Mouse (Mus musculus) gastrocnemius, adult 2 months (tissue): ENCODE measurements around the gene Ets1. TPM values are rescaled to one million over a fixed set of nuclear protein-coding genes. Genes with fewer than 3 reads are reported as not detected.

Experiments used
- DNase-seq: peaks from one replicate; pipeline ENCODE4 v3.0.0; 2022
- H3K27ac ChIP-seq: fragments of 200-600 bp; 2 replicates; pipeline ENCODE4 v1.8.1; 2022; ENCODE audit warnings: mild to moderate bottlenecking
- H3K4me3 ChIP-seq: fragments of 200-600 bp; 2 replicates; pipeline ENCODE4 v1.8.1; 2022; ENCODE audit warnings: mild to moderate bottlenecking, moderate library complexity
- CTCF ChIP-seq: fragments of 200-600 bp; IDR thresholded peaks from 2 replicates; pipeline ENCODE4 v1.8.1; 2022; ENCODE audit warnings: antibody characterized with exemption, mild to moderate bottlenecking, moderate library complexity
- intact Hi-C: fragments of 180-260 bp; cut with DNase I; formaldehyde crosslinking; loops from one replicate; pipeline ENCODE4 v1.15.1; 2025
- total RNA-seq, 2 experiments: library from RNA; stranded (reverse); gene quantifications; 2 replicates each; pipeline ENCODE4 v1.2.3; 2021

Ets1 gene
- total RNA-seq, 2 experiments from 2014 or later = 11.6 to 11.7 TPM

GRCm38 (mm10) chr9:32620446-32620845 lies 15.6 kb upstream of the Ets1 start:
- intact Hi-C loops = no loop called here

GRCm38 (mm10) chr9:32629385-32629981 lies 6.5 kb upstream of the Ets1 start:
- intact Hi-C loops = no loop called here
- no peak for DNase-seq
- TF ChIP-seq CTCF = no peak
- H3K4me3 ChIP-seq = no peak overlapping the region
- no peak overlapping the region for H3K27ac ChIP-seq

More at GRCm38 (mm10) chr9:32620446-32620845, 15.6 kb upstream of the Ets1 start:
- DNase-seq = no peak
- no peak overlapping the region for H3K4me3 ChIP-seq
- TF ChIP-seq CTCF = no peak
- H3K27ac ChIP-seq = no peak overlapping the region

- DNase-seq = no peak
- no peak for TF ChIP-seq CTCF
- intact Hi-C loops = no loop called here
- Histone ChIP-seq H3K27ac (no peak overlapping the region), H3K4me3 (no peak overlapping the region)
Observed at GRCm38 (mm10) chr9:32631341-32631740, 4.7 kb upstream of the Ets1 start.

- no peak for DNase-seq
- intact Hi-C loops = no loop called here
- no peak overlapping the region for H3K27ac ChIP-seq
- H3K4me3 ChIP-seq = no peak overlapping the region
- no peak for TF ChIP-seq CTCF
Observed at GRCm38 (mm10) chr9:32632237-32632636, 3.8 kb upstream of the Ets1 start.

GRCm38 (mm10) chr9:32644981-32645380 lies 9.0 kb downstream of the Ets1 start:
- TF ChIP-seq CTCF = no peak
- Histone ChIP-seq H3K4me3 (no peak overlapping the region), H3K27ac (peak overlapping the region; percentile 84; the same call in 1 of the 2 replicates)
- no peak for DNase-seq
- intact Hi-C loops = no loop called here

DNA sequence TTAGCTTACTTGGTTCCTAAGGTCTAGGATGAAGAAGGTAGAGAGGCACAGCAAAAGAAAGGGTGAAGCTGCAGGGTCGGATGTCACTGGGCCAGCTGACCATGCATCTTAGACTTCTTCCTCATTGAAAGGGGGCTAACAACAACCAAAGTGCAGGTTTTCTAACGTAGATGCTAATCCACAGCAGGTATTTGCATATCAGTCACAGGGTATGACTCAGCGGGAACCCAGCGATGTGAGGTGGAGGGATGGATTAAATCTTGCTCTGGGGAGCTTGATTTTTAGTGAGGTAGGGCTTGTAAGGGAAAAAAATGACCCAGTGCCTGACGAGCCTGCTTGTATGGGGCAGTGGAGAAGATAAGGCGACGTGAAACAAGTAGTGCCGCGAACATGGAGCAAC lies 9.5 kb downstream of the Ets1 start:
- no peak for DNase-seq
- TF ChIP-seq CTCF = no peak
- intact Hi-C loops = no loop called here
- H3K4me3 ChIP-seq = peak overlapping the region; percentile 62
- H3K27ac ChIP-seq = peak overlapping the region; percentile 84

DNA sequence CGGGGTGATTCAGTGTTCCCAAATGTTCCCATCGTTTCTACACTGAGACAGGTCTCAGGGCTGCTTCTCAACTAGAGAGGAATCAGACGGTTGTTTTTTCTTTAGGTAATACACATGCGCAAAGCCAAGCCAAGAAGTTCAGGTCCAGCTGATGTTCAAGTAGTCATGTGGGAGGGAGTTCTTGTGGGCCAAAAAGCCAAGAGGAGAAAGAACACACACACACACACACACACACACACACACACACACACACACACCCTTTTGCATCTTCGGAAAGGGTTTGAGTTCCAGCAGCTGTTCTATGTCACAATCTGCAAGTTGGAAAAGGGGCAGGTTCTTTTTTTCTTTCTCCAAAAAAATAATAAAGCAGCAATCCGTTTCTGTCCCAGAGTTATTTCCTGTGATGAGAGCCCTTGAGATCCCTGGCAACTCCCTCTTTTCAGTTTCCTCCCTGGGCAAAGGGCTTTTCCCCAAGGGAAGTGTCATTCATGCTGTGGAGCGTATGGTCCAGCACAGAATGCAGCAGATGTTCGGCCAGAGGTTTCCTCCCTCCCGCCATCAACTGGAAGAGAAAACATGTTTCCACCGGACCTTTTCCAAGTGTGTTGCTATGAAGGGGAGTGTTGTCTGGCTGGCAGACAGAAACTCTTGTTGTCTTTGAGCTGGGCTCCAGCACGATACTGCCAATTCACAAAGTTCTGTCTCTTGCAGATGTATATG lies 10.7 kb downstream of the Ets1 start:
- no peak for TF ChIP-seq CTCF
- Histone ChIP-seq H3K27ac (peak overlapping the region; percentile 84), H3K4me3 (peak overlapping the region; percentile 62)
- peak; percentile 57 for DNase-seq
- intact Hi-C loops = no loop called here

- intact Hi-C loops = no loop called here
- Histone ChIP-seq H3K27ac (peak overlapping the region; percentile 68), H3K4me3 (no peak overlapping the region)
- no peak for DNase-seq
- no peak for TF ChIP-seq CTCF
Observed at GRCm38 (mm10) chr9:32647506-32648250, 11.7 kb downstream of the Ets1 start.

DNA sequence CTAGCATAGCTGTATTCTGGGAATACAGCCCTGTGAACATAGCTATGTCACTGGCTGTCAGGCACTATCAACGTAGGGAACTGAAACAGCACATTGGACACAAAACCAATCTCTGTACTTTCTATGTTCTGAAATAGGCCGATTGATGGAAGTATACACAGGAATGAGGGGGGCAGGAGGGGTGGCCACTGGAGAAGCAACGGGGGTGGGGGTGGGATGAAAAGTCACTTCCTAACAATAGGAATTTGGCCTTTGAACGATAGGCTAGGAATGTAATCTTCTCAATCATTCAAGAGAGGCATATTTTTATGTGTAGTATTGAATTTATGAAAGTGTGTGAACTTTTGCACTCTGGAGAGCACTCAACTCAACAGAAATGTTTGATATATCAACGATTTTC lies 12.3 kb downstream of the Ets1 start:
- peak overlapping the region; percentile 68; the same call in 1 of the 2 replicates for H3K27ac ChIP-seq
- no peak for TF ChIP-seq CTCF

GRCm38 (mm10) chr9:32650738-32651137 lies 14.7 kb downstream of the Ets1 start:
- no peak overlapping the region for H3K27ac ChIP-seq
- intact Hi-C loops = no loop called here

More for the DNA sequence above, 12.3 kb downstream of the Ets1 start:
- DNase-seq = no peak
- no peak overlapping the region for H3K4me3 ChIP-seq
- intact Hi-C loops = no loop called here

DNA sequence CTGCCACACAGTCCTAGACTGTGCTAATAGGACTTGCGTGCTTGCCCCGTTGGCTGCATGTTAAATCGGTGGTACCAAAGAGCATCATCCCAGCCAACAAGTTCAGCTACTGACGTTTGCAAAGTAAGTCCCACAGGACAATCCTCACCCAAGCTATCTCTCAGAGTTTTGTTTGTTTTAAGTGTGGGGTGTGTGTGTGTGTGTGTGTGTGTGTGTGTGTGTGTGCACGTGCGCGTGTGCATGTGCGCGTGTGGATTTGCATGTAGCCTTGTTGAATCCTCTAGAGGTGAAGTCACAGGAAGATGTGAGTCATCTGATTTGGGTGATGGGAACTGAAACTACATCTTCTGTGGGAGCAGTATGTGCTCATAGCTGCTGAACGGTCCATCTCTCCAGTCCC lies 16.1 kb downstream of the Ets1 start:
- H3K27ac ChIP-seq = no peak overlapping the region
- no peak for DNase-seq

More at GRCm38 (mm10) chr9:32650738-32651137, 14.7 kb downstream of the Ets1 start:
- no peak for DNase-seq
- H3K4me3 ChIP-seq = no peak overlapping the region
- TF ChIP-seq CTCF = no peak

GRCm38 (mm10) chr9:32654305-32654704 lies 18.3 kb downstream of the Ets1 start:
- H3K27ac ChIP-seq = no peak overlapping the region
- DNase-seq = no peak
- intact Hi-C loops = no loop called here
- no peak for TF ChIP-seq CTCF
- no peak overlapping the region for H3K4me3 ChIP-seq

More for the DNA sequence above, 16.1 kb downstream of the Ets1 start:
- intact Hi-C loops = no loop called here
- H3K4me3 ChIP-seq = no peak overlapping the region
- no peak for TF ChIP-seq CTCF

GRCm38 (mm10) chr9:32656351-32656844 lies 20.4 kb downstream of the Ets1 start:
- H3K27ac ChIP-seq = peak overlapping the region; percentile 74
- intact Hi-C loops = loop anchor here (5.0 kb wide), 1 partner anchor 59 kb away; no protein-coding TSS in a partner anchor

More at GRCm38 (mm10) chr9:32656351-32656844, 20.4 kb downstream of the Ets1 start:
- no peak overlapping the region for H3K4me3 ChIP-seq
- no peak for DNase-seq
- no peak for TF ChIP-seq CTCF
